ENCODE assay signal across 8 mouse cellular contexts in genomic region chr4:129641756-129642155, GRCm38 (mm10). TPM values are rescaled to one million over a fixed set of nuclear protein-coding genes. Genes with fewer than 3 reads are reported as not detected.
A peak's percentile ranks its signal among the peaks of the same experiment; 100 is the strongest.
DNase-seq lines count a peak whose midpoint lies in the region; ATAC-seq lines count a peak whose summit lies in the region.

No protein-coding gene starts in this region.

- H3K9ac ChIP-seq in neural tube, embryonic 11.5 days (ENCODE audit: low read length), result no peak overlapping the region
- H3K9ac ChIP-seq in kidney, embryonic 15.5 days, result 0 out of 2 replicates have a peak overlapping the region, but pooled peaks have one; percentile 14
- H3K9ac ChIP-seq in stomach, embryonic 16.5 days (ENCODE audit: low read length), result peak overlapping the region; percentile 54

- H3K4me3 ChIP-seq in erythroblast, embryonic 14.5 days (replicated peaks), result peak overlapping the region; percentile 94
- H3K4me3 ChIP-seq in neural tube, embryonic 11.5 days (ENCODE audit: low read depth, low read length), result no peak overlapping the region
- H3K4me3 ChIP-seq in kidney, embryonic 15.5 days (replicated peaks), result peak overlapping the region; percentile 74; the same call in 1 of the 2 replicates
- peak overlapping the region; percentile 22; the same call in 1 of the 2 replicates for H3K4me3 ChIP-seq in stomach, embryonic 16.5 days (replicated peaks; ENCODE audit: low read length)

- no peaks in the 10 kb centered on the region for H3K9me3 ChIP-seq in erythroblast, embryonic 14.5 days (ENCODE audit: control insufficient read depth, low read length)
- no peaks in the 10 kb centered on the region for H3K9me3 ChIP-seq in neural tube, embryonic 11.5 days (ENCODE audit: control insufficient read depth, low read length)
- H3K9me3 ChIP-seq in kidney, embryonic 15.5 days (replicated peaks), result no peaks in the 10 kb centered on the region
- H3K9me3 ChIP-seq in stomach, embryonic 16.5 days (replicated peaks; ENCODE audit: control insufficient read depth, low read length), result no peaks in the 10 kb centered on the region

- no peak for DNase-seq in neural tube, embryonic 11.5 days (ENCODE audit: low spot score)
- no peak for DNase-seq in neural tube, embryonic 10.5 days (ENCODE audit: extremely low spot score, low spot score)
- DNase-seq in spleen, postnatal 14 days (ENCODE audit: low spot score in 2 of 2), result no peak

- no peaks in the 10 kb centered on the region for H3K27me3 ChIP-seq in erythroblast, embryonic 14.5 days (ENCODE audit: control insufficient read depth)
- no peaks in the 10 kb centered on the region for H3K27me3 ChIP-seq in neural tube, embryonic 11.5 days (ENCODE audit: control insufficient read depth, insufficient read depth, low read length)
- no peaks in the 10 kb centered on the region for H3K27me3 ChIP-seq in kidney, embryonic 15.5 days
- no peaks in the 10 kb centered on the region for H3K27me3 ChIP-seq in stomach, embryonic 16.5 days (ENCODE audit: control insufficient read depth, insufficient read depth, low read length)

- H3K4me1 ChIP-seq in erythroblast, embryonic 14.5 days (ENCODE audit: control insufficient read depth), result peaks cover 38% of the 10 kb centered on the region
- peaks cover 11% of the 10 kb centered on the region for H3K4me1 ChIP-seq in neural tube, embryonic 11.5 days (ENCODE audit: control insufficient read depth, insufficient read depth, low read length)
- peaks cover 28% of the 10 kb centered on the region for H3K4me1 ChIP-seq in kidney, embryonic 15.5 days
- H3K4me1 ChIP-seq in stomach, embryonic 16.5 days (ENCODE audit: control insufficient read depth, insufficient read depth, low read length), result peaks cover 26% of the 10 kb centered on the region

- 43% methylated on average over 5 of the region's 5 CpGs for WGBS in neural tube, embryonic 11.5 days
- WGBS in kidney, embryonic 15.5 days, result 33% methylated on average over 5 of the region's 5 CpGs
- WGBS in stomach, embryonic 16.5 days, result 39% methylated on average over 5 of the region's 5 CpGs

- no peak overlapping the region for H3K27ac ChIP-seq in neural tube, embryonic 11.5 days (ENCODE audit: low read depth, low read length)
- peak overlapping the region; percentile 71 for H3K27ac ChIP-seq in kidney, embryonic 15.5 days
- H3K27ac ChIP-seq in stomach, embryonic 16.5 days (ENCODE audit: low read length), result peak overlapping the region; percentile 27

- peaks cover 60% of the 10 kb centered on the region for H3K36me3 ChIP-seq in erythroblast, embryonic 14.5 days (ENCODE audit: control insufficient read depth)
- peaks cover 15% of the 10 kb centered on the region for H3K36me3 ChIP-seq in neural tube, embryonic 11.5 days (ENCODE audit: control insufficient read depth, insufficient read depth, low read length)
- peaks cover 57% of the 10 kb centered on the region for H3K36me3 ChIP-seq in kidney, embryonic 15.5 days
- peaks cover 10% of the 10 kb centered on the region; the same call in 1 of the 2 replicates for H3K36me3 ChIP-seq in stomach, embryonic 16.5 days (ENCODE audit: control insufficient read depth, insufficient read depth, low read length)

- no peak for ATAC-seq in erythroblast, adult 5-6 weeks (replicated peaks; ENCODE audit: low FRiP score, poor library complexity, severe bottlenecking)
- ATAC-seq in neural tube, embryonic 11.5 days (ENCODE audit: insufficient read depth, low FRiP score, low TSS enrichment), result no peak
- no peak for ATAC-seq in kidney, embryonic 15.5 days (replicated peaks; ENCODE audit: low FRiP score)
- ATAC-seq in stomach, embryonic 16.5 days (ENCODE audit: insufficient read depth, low FRiP score), result no peak
- no peak for ATAC-seq in CD4-positive, CD25-positive, alpha-beta regulatory T cell, adult 4 months

- H3K4me2 ChIP-seq in neural tube, embryonic 11.5 days (ENCODE audit: low read depth), result peak overlapping the region; percentile 22; the same call in 1 of the 2 replicates
- peak overlapping the region; percentile 81 for H3K4me2 ChIP-seq in kidney, embryonic 15.5 days
- peak overlapping the region; percentile 40 for H3K4me2 ChIP-seq in stomach, embryonic 16.5 days (ENCODE audit: low read depth, low read length)

RNA-seq across cellular contexts. Expression of gene Txlna, which starts 0.9 kb away (rescaled TPM):
- polyA plus RNA-seq in erythroblast, embryonic 14.5 days (2012), result 2.8 and 3.0 TPM in 2 replicates
- 6.7 and 10.0 TPM in 2 replicates for total RNA-seq in erythroblast, adult 5-6 weeks (2015; ENCODE audit: low replicate concordance)
- 11.3 and 20.8 TPM in 2 replicates for total RNA-seq in erythroblast, adult 5-6 weeks (2017; ENCODE audit: low replicate concordance)
- polyA plus RNA-seq in neural tube, embryonic 11.5 days (2014; fragmentation: Nextera tagmentation; extraction: Ambion mirVana), result 104 and 108 TPM in 2 replicates
- polyA plus RNA-seq in kidney, embryonic 15.5 days (2015; fragmentation: Nextera tagmentation; extraction: Ambion mirVana), result 82.1 and 84.4 TPM in 2 replicates
- 65.3 and 69.8 TPM in 2 replicates for polyA plus RNA-seq in stomach, embryonic 16.5 days (2015; fragmentation: Nextera tagmentation; extraction: Ambion mirVana)
- polyA plus RNA-seq in CD4-positive, CD25-positive, alpha-beta regulatory T cell, adult 4 months (2017; shearing (Covaris generic)), result 10 to 100 TPM; 19.8 to 29.3 TPM

RNA-seq across cellular contexts. Expression of gene Ccdc28b, which starts 18.0 kb away (rescaled TPM):
- polyA plus RNA-seq in erythroblast, embryonic 14.5 days (2012), result 0.73 and 2.6 TPM in 2 replicates
- total RNA-seq in erythroblast, adult 5-6 weeks (2015; ENCODE audit: low replicate concordance), result 2.1 and 22.4 TPM in 2 replicates
- 5.2 and 11.7 TPM in 2 replicates for total RNA-seq in erythroblast, adult 5-6 weeks (2017; ENCODE audit: low replicate concordance)
- 65.9 and 69.4 TPM in 2 replicates for polyA plus RNA-seq in neural tube, embryonic 11.5 days (2014; fragmentation: Nextera tagmentation; extraction: Ambion mirVana)
- 52.4 and 65.7 TPM in 2 replicates for polyA plus RNA-seq in kidney, embryonic 15.5 days (2015; fragmentation: Nextera tagmentation; extraction: Ambion mirVana)
- 49.6 and 58.4 TPM in 2 replicates for polyA plus RNA-seq in stomach, embryonic 16.5 days (2015; fragmentation: Nextera tagmentation; extraction: Ambion mirVana)
- polyA plus RNA-seq in CD4-positive, CD25-positive, alpha-beta regulatory T cell, adult 4 months (2017; shearing (Covaris generic)), result 10 to 100 TPM; 28.6 to 39.5 TPM

RNA-seq across cellular contexts. Expression of gene Iqcc, which starts 22.9 kb away (rescaled TPM):
- 0.09 and 0.11 TPM in 2 replicates for polyA plus RNA-seq in erythroblast, embryonic 14.5 days (2012)
- total RNA-seq in erythroblast, adult 5-6 weeks (2015; ENCODE audit: low replicate concordance), result 1.7 and 2.7 TPM in 2 replicates
- 0.98 and 2.6 TPM in 2 replicates for total RNA-seq in erythroblast, adult 5-6 weeks (2017; ENCODE audit: low replicate concordance)
- polyA plus RNA-seq in neural tube, embryonic 11.5 days (2014; fragmentation: Nextera tagmentation; extraction: Ambion mirVana), result 25.7 and 30.2 TPM in 2 replicates
- 29.4 TPM in 2 replicates for polyA plus RNA-seq in kidney, embryonic 15.5 days (2015; fragmentation: Nextera tagmentation; extraction: Ambion mirVana)
- 27.4 and 34.7 TPM in 2 replicates for polyA plus RNA-seq in stomach, embryonic 16.5 days (2015; fragmentation: Nextera tagmentation; extraction: Ambion mirVana)
- 10 to 100 TPM; 48.4 to 68.7 TPM for polyA plus RNA-seq in CD4-positive, CD25-positive, alpha-beta regulatory T cell, adult 4 months (2017; shearing (Covaris generic))

RNA-seq across cellular contexts. Expression of gene Dcdc2b, which starts 27.7 kb away (rescaled TPM):
- not detected in 2 replicates for polyA plus RNA-seq in erythroblast, embryonic 14.5 days (2012)
- total RNA-seq in erythroblast, adult 5-6 weeks (2015; ENCODE audit: low replicate concordance), result not detected in 2 replicates
- total RNA-seq in erythroblast, adult 5-6 weeks (2017; ENCODE audit: low replicate concordance), result not detected in 2 replicates
- 2.6 and 4.5 TPM in 2 replicates for polyA plus RNA-seq in neural tube, embryonic 11.5 days (2014; fragmentation: Nextera tagmentation; extraction: Ambion mirVana)
- polyA plus RNA-seq in kidney, embryonic 15.5 days (2015; fragmentation: Nextera tagmentation; extraction: Ambion mirVana), result 2.1 and 2.4 TPM in 2 replicates
- 1.3 and 3.0 TPM in 2 replicates for polyA plus RNA-seq in stomach, embryonic 16.5 days (2015; fragmentation: Nextera tagmentation; extraction: Ambion mirVana)
- 1 to 10 TPM; 3.9 to 7.0 TPM for polyA plus RNA-seq in CD4-positive, CD25-positive, alpha-beta regulatory T cell, adult 4 months (2017; shearing (Covaris generic))

RNA-seq across cellular contexts. Expression of gene Kpna6, which starts 30.8 kb away (rescaled TPM):
- polyA plus RNA-seq in erythroblast, embryonic 14.5 days (2012), result 0.47 and 0.65 TPM in 2 replicates
- total RNA-seq in erythroblast, adult 5-6 weeks (2015; ENCODE audit: low replicate concordance), result 7.9 and 11.9 TPM in 2 replicates
- 7.6 and 10.3 TPM in 2 replicates for total RNA-seq in erythroblast, adult 5-6 weeks (2017; ENCODE audit: low replicate concordance)
- 14.0 and 15.7 TPM in 2 replicates for polyA plus RNA-seq in neural tube, embryonic 11.5 days (2014; fragmentation: Nextera tagmentation; extraction: Ambion mirVana)
- polyA plus RNA-seq in kidney, embryonic 15.5 days (2015; fragmentation: Nextera tagmentation; extraction: Ambion mirVana), result 18.6 and 18.7 TPM in 2 replicates
- 15.2 and 16.2 TPM in 2 replicates for polyA plus RNA-seq in stomach, embryonic 16.5 days (2015; fragmentation: Nextera tagmentation; extraction: Ambion mirVana)
- polyA plus RNA-seq in CD4-positive, CD25-positive, alpha-beta regulatory T cell, adult 4 months (2017; shearing (Covaris generic)), result 10 to 100 TPM; 11.8 to 12.0 TPM

Comparison
In these comparisons a context has a peak if more than half of its experiments do, and no peak if none do; other contexts are left out.
1. H3K4me2 ChIP-seq: peak in every context shown above with its lines; median percentile 81 in kidney, embryonic 15.5 days; 40 in stomach, embryonic 16.5 days; 22 in neural tube, embryonic 11.5 days.
2. RNA of gene Iqcc, which starts 22.9 kb away (polyA plus RNA-seq): 48.4 to 68.7 TPM in CD4-positive, CD25-positive, alpha-beta regulatory T cell, adult 4 months, 29.4 TPM in kidney, embryonic 15.5 days, 27.4 to 34.7 TPM in stomach, embryonic 16.5 days and 25.7 to 30.2 TPM in neural tube, embryonic 11.5 days; 0.09 to 0.11 TPM in erythroblast, embryonic 14.5 days; every median in the first group is over 10 times any median in the second.